Mouse (Mus musculus) mouse embryonic stem cell (cell line): ENCODE measurements around the gene Zbtb33.
"Not testable (repeated sequence)": the region's sequence is repeated elsewhere in the genome, so short reads cannot be mapped to it uniquely, and the experiment has no call there.

Experiments used
- in situ Hi-C, 2 experiments: fragments of 300-500 bp; cut with MboI; formaldehyde crosslinking; loops; 1 replicate in 1 of 2; 3 replicates in 1 of 2; pipeline ENCODE4 v1.14.3; 2019 to 2020; ENCODE audit warnings: low sequenced_read_pairs in 2 of 2, low pct_unique_long_range_greater_than_20kb in 1 of 2, mixed read lengths in 1 of 2; ENCODE audit not compliant: unreplicated experiment in 1 of 2

Gene Zbtb33

DNA sequence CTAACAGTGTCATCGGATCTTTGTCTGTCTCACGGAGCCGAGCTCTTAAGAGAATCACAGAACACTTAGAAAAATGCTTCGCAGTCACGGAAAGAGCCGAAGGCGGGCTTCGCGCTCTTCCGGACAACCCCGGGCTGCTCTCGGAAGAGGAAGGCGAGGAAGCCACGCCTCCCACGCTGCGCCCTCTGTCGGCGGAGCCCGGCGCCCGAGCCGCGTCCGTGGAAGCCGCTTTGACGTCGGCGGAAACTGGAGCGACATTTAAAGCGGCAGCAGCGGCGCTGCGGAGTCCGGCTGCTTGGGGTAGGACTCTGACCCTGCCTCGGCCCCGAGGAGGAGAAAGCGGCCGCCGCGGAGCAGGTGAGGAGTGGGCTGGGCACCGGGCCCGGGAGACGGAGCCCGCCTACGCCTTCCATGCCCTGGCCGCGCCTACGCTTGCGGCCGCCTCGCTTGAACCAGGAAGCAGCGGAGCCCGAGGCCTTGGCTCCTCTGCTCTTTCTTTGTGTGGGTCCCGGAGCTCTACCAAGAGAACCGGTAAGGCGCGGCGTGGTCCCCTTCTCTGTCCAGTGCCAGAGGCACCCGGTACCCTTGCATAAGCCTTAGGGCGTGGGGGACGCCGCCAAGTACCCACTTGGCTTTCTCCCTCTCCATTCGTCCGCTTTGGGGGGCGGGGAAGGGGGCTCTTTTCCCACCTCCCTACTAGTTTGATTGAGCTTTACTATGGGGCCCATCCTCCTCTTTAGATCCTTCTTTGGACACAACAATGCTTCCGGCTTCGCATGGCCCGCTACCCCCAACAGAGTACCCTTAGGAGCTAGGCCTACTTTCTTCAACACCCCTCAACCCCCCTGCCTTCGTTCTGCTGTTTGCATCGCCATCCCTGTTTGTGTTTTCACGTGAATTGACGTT lies at the start of gene Zbtb33:
Gene Zbtb33, plus strand, starts transcription at position 242 of the 906 bp plus-strand sequence.
- in situ Hi-C loops: no loop called here

DNA sequence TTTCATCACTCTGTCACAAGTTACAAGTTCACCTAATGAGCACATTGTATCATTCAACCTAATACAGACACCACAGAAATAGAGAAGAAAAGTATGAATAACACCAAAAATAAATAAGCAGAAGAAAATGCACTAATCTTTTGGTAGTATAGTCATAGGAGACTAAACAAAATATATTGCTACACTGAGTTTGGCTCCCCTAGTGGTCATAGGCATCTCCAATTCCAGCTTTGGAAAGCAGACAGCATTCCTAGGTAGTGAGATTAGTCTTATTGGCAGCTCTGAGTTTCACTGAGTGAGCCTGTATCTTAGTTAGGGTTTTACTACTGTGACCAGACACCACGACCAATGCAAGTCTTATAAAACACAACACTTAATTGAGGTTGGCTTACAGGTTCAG lies 30.5 kb upstream of the Zbtb33 start:
- in situ Hi-C loops: no loop called here

DNA sequence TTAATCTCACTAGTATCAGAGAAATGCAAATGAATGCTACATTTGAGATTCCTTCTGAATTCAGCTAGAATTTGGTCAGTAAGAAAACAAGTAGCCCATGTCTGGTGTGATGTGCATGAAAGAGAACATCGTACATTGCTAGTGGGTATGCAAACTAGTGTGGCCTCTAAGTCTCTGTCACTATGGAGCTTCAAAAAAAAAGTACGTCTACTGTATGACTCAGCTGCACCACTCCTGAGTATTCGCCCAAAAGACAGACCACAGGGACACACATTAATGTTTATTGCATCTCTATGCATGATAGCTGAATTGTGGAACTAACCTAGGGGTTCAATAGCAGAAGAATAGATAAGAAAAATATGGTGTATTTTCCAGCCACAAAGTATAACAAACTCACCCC lies 24.3 kb upstream of the Zbtb33 start:
- in situ Hi-C loops: no loop called here

DNA sequence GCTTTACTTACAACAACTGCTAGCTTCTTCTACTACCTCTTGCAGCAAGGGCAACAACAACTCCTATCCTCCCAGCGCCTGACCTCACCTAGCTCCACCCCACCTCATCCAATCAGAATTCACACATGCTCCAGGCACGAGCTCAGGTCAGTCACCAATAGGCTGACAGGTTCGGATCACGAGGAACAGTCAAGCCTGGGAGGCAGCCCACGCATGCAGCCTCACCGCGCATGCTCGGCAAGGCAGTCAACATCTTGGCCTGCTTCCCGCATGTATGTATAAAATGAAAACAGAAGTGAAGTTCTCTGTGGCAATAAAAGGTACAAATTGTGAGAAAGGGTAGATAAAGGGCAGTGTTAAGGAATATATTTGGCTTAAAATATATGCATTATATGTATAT lies 23.5 kb upstream of the Zbtb33 start:
- in situ Hi-C loops: no loop called here

DNA sequence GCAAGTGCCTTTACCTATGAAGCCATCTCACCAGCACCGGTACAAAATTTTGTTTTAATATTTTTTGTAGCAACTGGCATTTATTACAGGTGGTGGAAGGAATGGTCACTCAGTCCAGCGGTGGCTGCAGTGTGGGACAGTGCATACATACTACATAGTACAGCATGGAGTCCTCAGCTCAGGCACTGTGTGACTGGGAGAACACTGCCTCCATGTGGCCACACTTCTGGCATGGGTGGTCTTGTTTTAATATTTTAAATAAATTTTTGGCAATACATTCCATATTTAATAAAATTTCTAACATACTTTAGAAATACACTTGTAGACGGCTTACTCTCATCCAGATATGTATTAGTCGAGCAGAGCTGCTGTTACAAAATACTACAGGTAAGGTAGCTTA lies 23.0 kb upstream of the Zbtb33 start:
- in situ Hi-C loops: no loop called here

DNA sequence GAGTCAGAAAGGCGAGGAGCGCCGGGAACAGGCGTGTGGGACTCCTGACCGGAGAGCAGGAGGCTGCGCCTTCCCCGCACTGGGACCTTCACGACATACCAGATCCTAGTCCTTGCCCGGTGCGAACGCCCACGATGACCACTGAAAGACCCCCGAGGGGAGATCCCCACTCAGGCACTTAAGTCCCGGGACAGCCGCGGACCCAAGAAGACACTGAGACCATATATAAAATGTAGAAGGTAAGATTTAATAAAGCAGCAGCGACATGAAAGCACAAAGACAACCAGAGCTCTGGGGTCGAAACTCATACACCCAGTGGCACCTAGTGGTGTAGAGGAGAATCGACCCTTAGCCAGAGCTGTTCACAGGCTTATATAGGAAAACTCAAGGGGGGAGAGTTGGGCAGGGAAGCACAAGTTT lies 9.7 kb upstream of the Zbtb33 start:
- in situ Hi-C loops: not testable (repeated sequence)

DNA sequence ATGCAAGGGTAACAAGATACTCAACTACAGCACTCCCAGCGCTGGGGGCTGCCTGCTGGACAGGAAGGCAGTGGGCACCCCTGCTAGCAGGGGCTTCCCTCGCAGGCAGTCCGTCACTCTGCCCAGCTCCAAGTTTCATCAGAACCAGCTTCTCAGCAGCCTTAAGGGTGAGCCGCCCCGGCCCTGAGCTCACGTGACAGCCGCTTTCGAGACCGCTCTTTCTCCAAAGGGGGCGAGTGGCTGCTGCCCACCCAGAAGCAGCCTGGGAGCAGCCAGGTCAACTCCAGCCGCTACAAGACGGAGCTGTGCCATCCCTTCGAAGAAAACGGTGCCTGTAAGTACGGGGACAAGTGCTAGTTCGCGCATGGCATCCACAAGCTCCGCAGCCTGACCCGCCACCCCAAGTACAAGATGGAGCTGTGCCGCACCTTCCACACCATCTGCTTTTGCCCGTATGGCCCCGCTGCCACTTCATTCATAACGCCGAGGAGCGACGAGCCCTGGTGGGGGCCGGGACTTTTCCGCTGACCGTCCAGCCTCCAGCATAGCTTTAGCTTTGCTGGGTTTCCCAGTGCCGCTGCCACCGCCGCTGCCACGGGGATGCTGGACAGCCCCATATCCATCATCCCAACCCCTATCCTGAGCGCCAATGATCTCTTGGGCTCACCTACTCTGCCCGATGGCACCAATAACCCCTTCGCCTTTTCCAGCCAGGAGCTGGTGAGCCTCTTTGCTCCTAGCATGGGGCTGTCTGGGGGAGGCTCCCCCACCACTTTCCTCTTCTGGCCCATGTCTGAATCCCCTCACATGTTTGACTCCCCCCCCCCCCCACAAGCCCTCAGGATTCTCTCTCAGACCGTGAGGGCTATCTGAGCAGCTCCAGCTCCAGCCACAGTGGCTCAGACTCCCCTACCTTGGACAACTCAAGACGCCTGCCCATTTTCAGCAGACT lies 8.7 kb upstream of the Zbtb33 start:
- in situ Hi-C loops: no loop called here

DNA sequence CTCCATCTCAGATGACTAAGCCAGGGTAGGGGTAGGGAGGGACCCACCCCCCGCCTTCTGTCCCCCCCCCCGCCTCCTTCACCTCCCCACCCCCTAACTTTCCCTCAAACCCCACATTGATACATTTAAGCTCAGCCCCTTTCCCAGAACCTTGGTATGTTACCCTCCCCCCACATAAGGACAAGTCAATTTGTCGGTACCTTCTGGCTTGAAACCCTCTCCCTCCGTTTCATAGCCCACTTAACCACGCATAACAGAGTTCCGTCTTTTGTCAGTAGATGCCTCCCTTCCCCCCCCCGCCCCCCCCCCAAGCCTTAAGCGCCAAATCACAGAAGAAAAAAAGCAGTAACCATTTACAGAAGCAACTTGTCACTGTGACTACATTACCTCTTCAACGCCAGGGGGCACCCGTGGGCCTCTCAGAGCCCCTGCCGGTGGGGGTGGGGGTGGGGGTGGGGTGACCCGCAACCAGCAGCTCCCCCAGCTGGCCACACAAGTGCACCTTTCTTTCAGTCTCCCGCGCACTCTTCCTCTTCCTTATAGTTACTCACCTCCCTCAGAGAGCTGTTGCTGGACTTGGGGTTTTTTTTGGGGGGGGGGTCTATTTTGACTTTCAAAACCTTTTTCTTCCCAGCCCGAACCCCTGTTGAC lies 7.9 kb upstream of the Zbtb33 start:
- in situ Hi-C loops: no loop called here

DNA sequence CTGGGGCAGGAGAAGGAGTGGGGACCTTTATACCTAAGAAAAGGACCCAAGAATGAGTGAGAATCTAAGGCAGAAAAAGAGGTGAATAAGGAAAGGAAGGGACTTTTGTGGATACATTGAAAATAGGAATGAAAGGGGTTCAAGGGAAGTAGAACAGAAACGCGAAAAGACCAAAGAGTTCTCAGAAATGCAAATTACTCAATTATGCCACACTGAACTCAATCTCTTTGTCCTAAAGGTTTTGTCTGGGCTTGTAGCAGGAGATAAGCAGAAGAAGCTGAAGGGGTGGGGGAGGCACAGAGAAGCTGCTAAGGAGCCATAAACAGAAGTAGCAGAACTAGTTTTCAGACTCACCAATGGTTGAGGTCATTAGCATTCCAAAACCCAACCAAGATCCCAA lies 4.1 kb upstream of the Zbtb33 start:
- in situ Hi-C loops: no loop called here

DNA sequence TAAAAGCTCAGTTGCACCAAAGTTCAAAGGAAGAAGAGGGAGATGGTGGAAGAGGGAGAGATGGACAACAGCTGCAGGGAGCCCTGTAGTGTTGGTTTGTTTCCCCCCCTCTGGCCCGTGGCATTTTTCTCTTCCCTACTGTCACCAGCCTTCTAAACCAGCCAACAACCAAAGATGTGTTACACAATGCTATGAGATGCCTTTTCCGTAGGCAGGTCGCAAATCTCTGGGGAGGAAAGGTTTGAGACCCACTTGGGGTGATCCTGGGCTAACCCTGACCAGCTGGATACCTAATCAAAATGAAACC lies 818 bp downstream of the Zbtb33 start:
- in situ Hi-C loops: no loop called here

DNA sequence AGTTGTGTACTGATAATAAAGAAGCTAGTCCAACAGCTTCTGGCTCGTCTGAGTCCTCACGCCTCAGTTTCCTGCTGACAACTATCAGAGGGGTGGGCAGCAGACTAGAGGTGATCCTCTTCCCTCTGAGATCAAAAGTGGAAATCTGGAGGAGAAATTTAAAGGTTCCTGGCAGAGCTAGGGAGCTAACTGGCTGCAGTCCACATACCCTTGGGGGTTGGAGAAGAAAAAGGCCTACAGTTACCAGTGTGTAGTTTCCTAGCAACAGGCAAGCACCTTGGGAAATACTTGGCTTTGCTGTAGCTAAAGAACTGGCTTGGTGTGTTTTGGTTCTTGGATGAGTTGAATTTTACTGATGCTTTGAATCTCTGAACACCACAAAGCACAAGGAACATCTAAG lies 12.2 kb downstream of the Zbtb33 start:
- in situ Hi-C loops: no loop called here

DNA sequence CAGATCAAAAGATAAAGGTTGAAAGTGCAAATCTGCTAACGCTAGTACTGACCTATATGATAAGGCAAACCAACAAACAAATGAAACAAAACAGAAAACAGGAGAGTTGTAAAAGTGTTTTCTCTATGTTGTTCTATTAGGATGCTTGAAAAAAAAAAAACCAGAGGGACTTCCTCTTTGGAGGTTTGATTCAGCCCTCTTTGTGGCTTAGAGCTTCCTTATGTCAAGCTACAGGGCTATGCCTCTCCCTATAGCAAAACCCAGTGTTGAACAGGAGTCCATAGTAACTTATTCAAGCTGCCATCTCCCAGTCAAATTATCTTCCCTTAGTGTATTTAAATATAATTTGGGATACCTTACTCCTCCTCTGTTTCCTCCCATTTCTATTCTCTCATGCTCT lies 17.8 kb downstream of the Zbtb33 start:
- in situ Hi-C loops: no loop called here

DNA sequence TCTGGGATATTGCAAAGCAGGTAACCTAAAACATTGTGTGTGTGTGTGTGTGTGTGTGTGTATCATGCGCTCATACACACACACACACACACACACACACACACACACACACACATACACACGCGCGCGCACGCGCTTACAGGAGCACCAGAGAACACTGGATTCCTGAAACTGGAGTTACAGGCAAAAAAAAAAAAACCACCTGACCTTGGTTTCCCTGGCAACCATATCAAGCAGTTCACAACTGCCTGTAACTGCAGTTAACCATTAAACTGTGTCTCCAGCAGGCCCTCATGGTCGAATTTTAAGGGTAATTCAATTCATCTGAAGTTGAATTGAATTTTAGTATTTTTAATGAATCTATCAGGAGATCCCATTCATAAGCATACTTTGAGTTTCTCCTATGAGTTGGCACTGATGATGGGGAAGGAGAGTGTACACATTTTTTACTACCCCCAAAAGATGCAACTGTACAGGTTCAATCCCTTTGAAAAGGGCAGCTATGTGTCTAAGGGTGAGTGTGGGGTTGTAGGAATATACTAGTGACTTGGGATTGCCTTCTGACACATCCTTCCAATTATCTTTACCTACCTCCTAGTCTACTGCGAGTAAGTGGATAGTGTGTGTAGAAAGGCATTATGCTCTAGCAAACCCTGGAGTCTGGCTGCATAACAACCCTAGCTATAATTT lies 27.5 kb downstream of the Zbtb33 start:
- in situ Hi-C loops: no loop called here

DNA sequence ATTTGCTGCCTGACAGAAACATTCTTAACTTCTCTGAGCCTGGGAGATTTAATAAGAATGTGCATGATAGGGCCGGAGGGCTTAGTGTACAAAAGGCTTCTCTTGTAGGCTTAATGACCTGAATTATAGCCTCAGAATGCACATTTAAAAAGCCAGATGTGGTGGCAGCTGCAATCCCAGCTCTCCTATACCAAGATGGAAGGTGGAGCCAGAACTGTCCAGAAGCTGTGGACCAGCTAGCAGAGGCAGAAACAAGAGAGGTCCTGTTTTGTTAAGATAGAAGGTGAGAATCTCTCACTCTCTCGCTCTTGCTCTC lies 28.0 kb downstream of the Zbtb33 start:
- in situ Hi-C loops: no loop called here

DNA sequence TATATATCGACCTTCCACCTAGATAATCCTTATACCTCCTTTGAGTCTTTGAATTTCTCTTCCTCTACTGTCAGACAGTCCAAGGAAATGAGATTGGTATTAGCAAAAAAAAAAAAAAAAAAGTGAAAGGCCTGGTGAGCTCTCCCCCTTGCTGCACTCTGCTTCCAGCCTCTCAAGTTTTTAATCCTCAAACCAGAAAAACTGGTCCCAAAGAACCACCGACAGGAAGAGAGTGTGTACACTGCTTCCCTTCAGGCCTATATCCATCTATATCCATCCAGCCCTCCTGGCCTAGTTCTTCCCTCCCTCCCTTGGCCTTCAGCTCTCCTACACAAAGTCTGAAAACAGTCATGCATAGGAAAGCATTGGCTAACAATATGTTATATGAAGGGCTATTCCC lies 33.2 kb downstream of the Zbtb33 start:
- in situ Hi-C loops: no loop called here

DNA sequence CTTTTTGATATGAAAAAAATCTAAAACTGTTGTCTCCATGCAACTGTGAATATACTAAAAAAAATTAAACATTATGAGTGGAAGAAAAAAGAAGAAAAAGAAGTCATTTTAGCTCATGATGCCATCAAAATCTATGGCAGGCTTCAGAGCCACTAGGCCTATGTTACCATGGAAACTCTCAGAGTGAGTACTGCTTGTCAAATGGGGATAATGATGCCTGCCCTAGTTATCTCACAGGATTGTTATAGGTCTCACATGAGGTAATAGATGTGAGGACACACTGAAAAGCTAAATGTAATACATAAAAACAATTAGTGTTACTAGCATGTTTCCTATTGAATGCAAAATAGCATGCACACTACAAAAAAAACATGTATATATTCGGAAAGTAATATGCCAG lies 40.3 kb downstream of the Zbtb33 start:
- in situ Hi-C loops: loop anchor here (10.0 to 25.0 kb wide), 7 partner anchors 107 to 432 kb away; partner anchors contain the start of gene C1galt1c1 (in 1 of the 2)

DNA sequence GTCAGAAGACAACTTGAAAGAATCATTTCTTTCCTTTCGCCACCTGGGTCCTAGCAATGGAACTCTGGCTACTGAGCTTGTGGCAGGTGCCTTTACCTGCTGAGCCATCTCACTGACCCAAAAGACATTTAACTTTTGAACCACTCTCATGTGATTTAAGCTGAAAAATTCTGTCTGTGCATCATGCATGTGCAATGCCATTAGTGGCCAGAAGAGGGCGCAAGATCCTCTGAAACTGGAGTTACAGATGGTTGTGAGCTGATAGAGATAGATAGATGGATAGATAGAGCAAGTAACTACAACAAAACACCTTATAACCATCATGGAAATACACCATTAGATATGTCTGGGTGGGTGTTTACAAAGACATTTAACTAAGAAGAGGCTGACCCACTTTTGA lies 48.1 kb downstream of the Zbtb33 start:
- in situ Hi-C loops: loop anchor here (10.0 to 25.0 kb wide), 7 partner anchors 100 to 425 kb away; partner anchors contain the start of gene C1galt1c1 (in 1 of the 2)
